Mouse (Mus musculus) central nervous system, embryonic 14 days (tissue): ENCODE results near the gene Zfp839. TPM values are rescaled to one million over a fixed set of nuclear protein-coding genes. Genes with fewer than 3 reads are reported as not detected.

Source experiments
- polyA plus RNA-seq: library from polyadenylated mRNA; depleted of rRNA; stranded (reverse); fragments of >200 nt; gene quantifications from 2 replicates; pipeline ENCODE4 v1.2.3, GENCODE M21; 2012; rRNA removed

Gene Zfp839
- polyA plus RNA-seq = 3.9 and 5.1 TPM in 2 replicates

DNA sequence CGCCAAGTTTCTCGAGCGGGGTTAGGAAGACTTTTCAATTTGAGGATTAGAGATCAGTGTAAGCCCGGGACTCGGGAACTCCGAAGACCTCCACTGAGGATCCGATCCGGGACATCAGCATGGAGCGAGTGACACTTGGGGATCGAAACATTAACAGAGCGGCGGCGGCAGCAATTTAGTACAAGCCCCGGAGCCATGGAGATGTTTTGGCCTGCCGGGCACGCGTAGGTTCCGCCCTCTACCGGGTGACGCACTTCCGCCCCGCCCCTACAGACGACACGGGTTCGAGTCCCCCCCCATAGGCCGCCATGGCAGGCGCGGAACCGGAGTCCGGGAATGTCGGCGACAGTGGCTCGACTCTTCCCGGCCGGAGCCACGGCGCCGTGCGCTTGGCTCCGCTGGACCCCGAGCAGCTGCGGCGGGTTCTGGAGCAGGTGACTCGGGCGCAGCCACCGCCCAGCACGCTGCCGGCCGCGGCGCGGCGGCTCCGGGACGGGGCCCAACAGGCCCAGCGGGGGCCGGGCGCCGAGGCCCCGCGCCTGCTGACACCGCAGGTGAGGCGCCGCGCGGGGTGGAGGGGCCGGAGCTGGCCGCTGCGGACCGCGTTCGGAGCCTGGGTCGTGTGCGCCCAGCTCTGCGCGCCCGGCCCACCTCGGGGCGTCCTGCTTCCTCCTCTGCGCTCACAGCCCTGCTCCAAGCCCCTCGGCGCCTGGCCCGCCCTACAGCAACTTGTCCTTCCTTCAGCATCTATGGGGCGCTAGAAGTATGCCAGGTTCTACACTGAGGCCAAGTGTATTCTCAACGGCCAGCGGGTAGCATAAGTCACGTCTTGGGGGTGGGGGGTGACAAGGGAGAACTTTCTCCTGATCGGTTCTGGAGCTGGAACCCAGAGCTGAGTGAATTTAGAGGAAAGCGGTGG lies at the start of gene Zfp839:
TSS of gene Zfp839 (plus strand) at position 244 of the 919 bp plus-strand sequence.

DNA sequence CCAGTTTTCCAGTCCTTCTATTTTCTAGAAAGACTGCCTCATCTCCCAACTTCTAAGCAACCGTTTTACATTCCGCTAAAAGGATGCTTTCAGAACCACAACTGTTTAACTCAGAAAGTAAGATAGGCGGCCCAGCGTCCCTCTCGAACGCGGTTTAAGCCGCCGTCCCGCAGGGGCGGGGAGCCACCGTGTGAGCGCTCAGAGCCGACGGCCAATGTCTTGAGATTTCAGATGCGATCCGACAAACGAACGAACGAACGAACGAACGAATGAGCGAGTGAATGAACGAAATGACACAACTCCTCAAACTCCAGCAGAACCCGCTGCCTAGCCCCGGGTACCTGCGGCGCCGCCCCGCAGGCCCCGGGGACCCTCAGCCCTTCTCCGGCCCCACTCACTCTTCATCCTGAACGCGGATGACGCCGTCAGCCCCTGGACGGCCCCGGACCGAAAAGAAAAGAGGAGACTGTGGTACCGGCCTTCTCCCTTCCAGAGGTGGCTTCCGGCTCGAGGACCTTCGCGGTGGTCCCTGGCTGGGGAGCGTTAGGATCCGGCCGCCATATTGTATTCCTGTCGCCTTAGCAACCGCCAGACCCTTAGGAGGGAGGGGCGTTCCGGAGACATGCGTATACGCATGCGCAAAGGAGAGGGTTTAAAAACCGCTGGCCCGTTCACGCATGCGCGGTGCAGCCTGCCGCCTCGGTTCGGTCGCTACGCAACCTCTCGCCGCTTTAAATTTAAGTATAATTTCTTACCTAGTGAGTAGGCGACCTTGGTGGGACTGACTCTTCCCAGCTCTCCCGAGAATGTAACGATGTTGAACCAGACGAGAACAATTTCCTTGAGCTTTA lies 9.5 kb upstream of the Zfp839 start, which contains the start of gene Mok:
TSS of gene Mok (minus strand) at position 592 of the 851 bp plus-strand sequence.

GRCm38 (mm10) chr12:110889036-110890020 lies 39.3 kb downstream of the Zfp839 start, which contains the start of the genes Cinp and Tecpr2:
TSS of gene Cinp (minus strand) at chr12:110889145.
TSS of gene Tecpr2 (plus strand) at chr12:110889264.

Other genes starting within 250 kb of the Zfp839 start
- gene Dync1h1, start 248.8 kb upstream of the Zfp839 start, polyA plus RNA-seq = 322 and 358 TPM in 2 replicates
- gene 1700001K19Rik, start 167.6 kb upstream of the Zfp839 start, polyA plus RNA-seq = not detected in 2 replicates
- 390 and 422 TPM in 2 replicates for gene Hsp90aa1, start 147.5 kb upstream of the Zfp839 start, polyA plus RNA-seq
- 28.5 and 29.9 TPM in 2 replicates for gene Wdr20, start 112.3 kb upstream of the Zfp839 start, polyA plus RNA-seq
- 12.3 and 14.3 TPM in 2 replicates for gene Mok, start 9.3 kb upstream of the Zfp839 start, polyA plus RNA-seq
- gene Cinp, start 38.9 kb downstream of the Zfp839 start, polyA plus RNA-seq = 70.3 and 70.5 TPM in 2 replicates
- gene Tecpr2, start 39.0 kb downstream of the Zfp839 start, polyA plus RNA-seq = 14.8 TPM in 2 replicates
- 9.8 and 10.8 TPM in 2 replicates for gene Ankrd9, start 128.8 kb downstream of the Zfp839 start, polyA plus RNA-seq
- 17.3 and 19.0 TPM in 2 replicates for gene Rcor1, start 189.1 kb downstream of the Zfp839 start, polyA plus RNA-seq